Mouse (Mus musculus) heart, embryonic 13.5 days (tissue): ENCODE results near the gene Cacna2d3. TPM values are rescaled to one million over a fixed set of nuclear protein-coding genes. Genes with fewer than 3 reads are reported as not detected.

Experiments used
- ATAC-seq: fragments of 200-750 bp; cut with Nextera tagmentation; 2 replicates; pipeline ENCODE4 v1.8.0; 2017; ENCODE audit warnings: moderate TSS enrichment; ENCODE audit not compliant: insufficient number of reproducible peaks, low FRiP score, low TSS enrichment; ENCODE audit errors: extremely low read depth
- H3K27ac ChIP-seq: fragments of 300-500 bp; sonication (generic); replicated peaks from 2 replicates; pipeline ENCODE4 v1.5.1; 2015; ENCODE audit warnings: moderate library complexity, mild to moderate bottlenecking, inconsistent platforms
- H3K27me3 ChIP-seq: fragments of 300-500 bp; sonication (generic); replicated peaks from 2 replicates; pipeline ENCODE4 v1.6.1; 2015; ENCODE audit warnings: mild to moderate bottlenecking, inconsistent platforms
- H3K36me3 ChIP-seq: fragments of 300-500 bp; sonication (generic); 2 replicates; pipeline ENCODE4 v1.6.1; 2015; ENCODE audit warnings: mild to moderate bottlenecking, inconsistent platforms
- H3K4me1 ChIP-seq: fragments of 300-500 bp; sonication (generic); 2 replicates; pipeline ENCODE4 v1.6.1; 2015; ENCODE audit warnings: inconsistent platforms
- H3K4me2 ChIP-seq: fragments of 300-500 bp; sonication (generic); 2 replicates; pipeline ENCODE4 v1.6.1; 2015; ENCODE audit warnings: inconsistent platforms, mild to moderate bottlenecking, moderate library complexity
- H3K4me3 ChIP-seq: fragments of 300-500 bp; sonication (generic); 2 replicates; pipeline ENCODE4 v1.5.1; 2015; ENCODE audit warnings: moderate library complexity, mild to moderate bottlenecking, inconsistent platforms
- H3K9ac ChIP-seq: fragments of 300-500 bp; sonication (generic); 2 replicates; pipeline ENCODE4 v1.6.1; 2015; ENCODE audit warnings: inconsistent platforms, mild to moderate bottlenecking, moderate library complexity
- H3K9me3 ChIP-seq: fragments of 300-500 bp; sonication (generic); 2 replicates; pipeline ENCODE4 v1.6.1; 2016; ENCODE audit warnings: inconsistent platforms
- WGBS: fragments of 180-500 bp; shearing (Covaris S2); methylation state at CpG from one replicate; pipeline ENCODE4 v1.1.7; 2015; ENCODE audit warnings: mixed read lengths; 5-methylcytosine and 5-hydroxymethylcytosine counted together
- polyA plus RNA-seq: library from polyadenylated mRNA; unstranded; fragments of >200 nt; fragmentation: Nextera tagmentation; extraction: Ambion mirVana; gene quantifications from 2 replicates; pipeline ENCODE4 v1.2.1, GENCODE M21; 2015

Gene Cacna2d3
- polyA plus RNA-seq, 1 experiment from 2014 or later: 0.33 TPM

DNA sequence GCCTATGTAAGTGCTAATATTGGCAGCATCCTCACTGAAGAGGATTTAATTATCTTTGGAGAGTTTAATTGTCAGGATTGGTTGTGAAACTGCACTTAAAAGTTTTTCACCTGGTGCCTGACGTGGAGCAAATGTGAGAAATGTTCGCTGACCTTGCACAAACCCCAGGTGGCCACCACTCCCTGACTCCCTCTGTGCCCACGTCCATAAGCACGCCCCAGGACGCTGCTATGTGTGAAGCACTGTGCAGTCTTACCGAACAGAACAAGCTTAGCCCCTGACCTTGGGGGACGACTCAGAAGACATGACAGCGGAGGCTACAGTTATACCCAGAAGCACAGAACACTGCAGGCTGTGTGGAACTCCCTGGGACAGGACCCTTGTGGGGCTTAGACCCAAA, 93.5 kb downstream of the Cacna2d3 start:
- H3K4me2 ChIP-seq: no peak overlapping the region
- H3K4me3 ChIP-seq: no peak overlapping the region
- no peak overlapping the region for H3K9ac ChIP-seq
- no peaks in the 10 kb centered on the region for H3K4me1 ChIP-seq
- 74% methylated on average over 8 of the region's 8 CpGs for WGBS
- H3K9me3 ChIP-seq: no peaks in the 10 kb centered on the region
- H3K36me3 ChIP-seq: no peaks in the 10 kb centered on the region
- ATAC-seq: no peak
- H3K27me3 ChIP-seq: no peaks in the 10 kb centered on the region
- H3K27ac ChIP-seq: no peak overlapping the region

DNA sequence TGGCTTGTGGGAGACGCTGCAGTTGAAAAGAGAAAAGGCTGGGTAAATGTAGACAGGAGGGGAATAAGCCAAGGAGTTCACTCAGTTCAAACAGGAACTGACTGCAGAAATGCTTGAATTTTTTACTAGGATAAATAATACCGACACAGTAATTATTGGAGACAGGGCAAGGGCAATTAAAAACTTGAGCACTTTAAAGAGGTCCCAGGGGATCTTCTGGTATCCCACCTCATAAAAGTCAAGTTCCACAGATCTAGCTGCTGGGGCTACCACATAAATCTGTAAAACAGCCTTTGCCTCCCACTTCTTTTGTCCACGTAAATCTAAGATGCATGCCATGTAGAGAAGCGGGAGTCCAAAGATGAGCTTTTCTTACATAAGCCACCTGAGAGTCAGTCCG, 109.2 kb downstream of the Cacna2d3 start:
- H3K4me2 ChIP-seq: no peak overlapping the region
- no peaks in the 10 kb centered on the region for H3K27me3 ChIP-seq

DNA sequence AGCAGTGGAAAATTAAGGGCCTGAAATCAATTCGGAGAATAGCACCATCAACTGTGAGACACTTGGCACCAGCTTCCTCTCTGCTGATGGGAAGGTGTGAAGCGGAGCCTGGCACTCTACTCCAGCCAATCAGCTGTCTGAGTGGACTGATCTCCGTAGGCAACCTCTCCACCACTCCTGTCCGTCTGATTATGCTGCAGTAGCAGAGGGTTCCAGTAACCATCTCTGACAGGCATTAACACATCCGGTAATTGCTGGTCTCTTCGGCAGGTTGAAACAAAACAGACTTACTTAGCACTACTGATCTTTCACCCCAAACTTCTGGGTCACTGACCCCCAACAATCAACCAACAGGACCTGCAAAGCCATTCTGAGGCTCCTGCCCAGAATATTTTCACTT, 112.9 kb downstream of the Cacna2d3 start:
- WGBS: 49% methylated on average over 6 of the region's 6 CpGs
- H3K4me1 ChIP-seq: no peaks in the 10 kb centered on the region
- H3K4me2 ChIP-seq: no peak overlapping the region
- ATAC-seq: no peak
- H3K27ac ChIP-seq: no peak overlapping the region
- no peaks in the 10 kb centered on the region for H3K36me3 ChIP-seq
- no peaks in the 10 kb centered on the region for H3K27me3 ChIP-seq
- no peak overlapping the region for H3K9ac ChIP-seq
- no peak overlapping the region for H3K4me3 ChIP-seq
- no peaks in the 10 kb centered on the region for H3K9me3 ChIP-seq

More for the DNA sequence above, 109.2 kb downstream of the Cacna2d3 start:
- no peaks in the 10 kb centered on the region for H3K9me3 ChIP-seq
- no peak overlapping the region for H3K27ac ChIP-seq
- 76% methylated on average over 5 of the region's 5 CpGs for WGBS
- no peak overlapping the region for H3K4me3 ChIP-seq
- H3K4me1 ChIP-seq: no peaks in the 10 kb centered on the region
- no peak for ATAC-seq
- H3K36me3 ChIP-seq: no peaks in the 10 kb centered on the region
- no peak overlapping the region for H3K9ac ChIP-seq

DNA sequence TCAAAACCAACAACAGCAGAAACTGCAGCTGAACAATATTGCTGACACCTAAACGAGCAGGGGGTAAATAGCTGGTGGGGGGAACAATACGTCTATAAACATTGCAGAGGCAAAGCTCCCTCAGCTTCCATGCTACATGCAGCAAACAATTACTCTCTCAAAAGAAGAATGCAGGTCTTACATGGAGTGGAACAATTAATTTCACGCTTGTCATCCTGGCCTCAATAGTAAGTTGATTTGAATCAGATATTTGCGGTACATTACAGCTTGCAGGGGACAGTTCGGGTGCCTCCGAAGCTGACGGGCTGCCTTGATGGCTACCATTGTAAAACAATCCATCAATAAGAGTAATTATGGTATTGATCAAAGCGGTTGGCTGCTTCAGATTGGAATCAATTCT, 122.2 kb downstream of the Cacna2d3 start:
- no peak overlapping the region for H3K4me2 ChIP-seq
- no peaks in the 10 kb centered on the region for H3K4me1 ChIP-seq
- no peaks in the 10 kb centered on the region for H3K36me3 ChIP-seq
- H3K4me3 ChIP-seq: no peak overlapping the region
- no peak overlapping the region for H3K27ac ChIP-seq
- H3K9ac ChIP-seq: no peak overlapping the region
- no peak for ATAC-seq
- no peaks in the 10 kb centered on the region for H3K9me3 ChIP-seq
- 81% methylated on average over 8 of the region's 8 CpGs for WGBS
- no peaks in the 10 kb centered on the region for H3K27me3 ChIP-seq

DNA sequence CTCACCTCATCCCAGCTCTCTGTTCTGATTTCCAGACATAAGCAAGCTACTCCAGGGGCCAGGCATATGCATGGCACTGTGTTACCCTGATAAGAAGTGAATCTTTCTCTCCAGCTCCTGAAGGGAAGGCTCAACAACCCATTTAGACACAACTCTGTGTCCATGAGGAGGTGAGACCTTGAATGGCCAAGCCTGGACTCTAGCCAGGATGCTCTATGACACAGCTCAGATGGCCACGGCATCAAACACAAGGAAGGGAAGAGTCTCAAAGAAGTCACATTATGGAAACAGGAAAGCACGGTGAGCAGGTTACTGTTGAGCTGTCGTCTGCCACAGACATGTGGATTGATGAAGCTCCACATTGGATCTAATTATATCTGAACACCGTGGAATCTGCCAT, 128.8 kb downstream of the Cacna2d3 start:
- H3K9me3 ChIP-seq: no peaks in the 10 kb centered on the region
- H3K4me1 ChIP-seq: no peaks in the 10 kb centered on the region
- no peak overlapping the region for H3K4me3 ChIP-seq
- H3K9ac ChIP-seq: no peak overlapping the region
- no peak for ATAC-seq
- no peaks in the 10 kb centered on the region for H3K27me3 ChIP-seq
- no peak overlapping the region for H3K4me2 ChIP-seq
- H3K27ac ChIP-seq: no peak overlapping the region
- WGBS: 76% methylated on average over 4 of the region's 4 CpGs
- no peaks in the 10 kb centered on the region for H3K36me3 ChIP-seq

DNA sequence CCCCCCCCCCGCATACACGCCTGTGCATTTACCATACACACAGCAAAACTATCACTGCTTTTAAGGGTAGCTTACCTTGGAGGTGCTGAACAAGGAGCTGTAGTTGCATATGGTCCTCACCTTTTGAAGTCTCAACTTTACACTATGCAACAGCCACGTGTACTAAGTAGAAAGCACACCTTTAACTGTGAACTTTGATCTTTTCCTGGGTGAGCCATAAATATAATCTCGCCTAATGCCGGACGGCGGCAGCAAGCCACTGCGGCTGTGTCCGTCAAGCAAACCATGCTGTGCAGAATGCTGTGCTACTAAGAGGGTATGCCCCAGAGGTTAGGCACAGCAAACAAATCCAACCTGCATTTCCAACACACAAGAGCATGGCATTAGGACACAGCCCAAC, 132.0 kb downstream of the Cacna2d3 start:
- no peaks in the 10 kb centered on the region for H3K4me1 ChIP-seq
- H3K9me3 ChIP-seq: no peaks in the 10 kb centered on the region
- no peak overlapping the region for H3K4me3 ChIP-seq
- H3K27ac ChIP-seq: no peak overlapping the region
- no peak overlapping the region for H3K4me2 ChIP-seq
- H3K27me3 ChIP-seq: no peaks in the 10 kb centered on the region
- H3K36me3 ChIP-seq: no peaks in the 10 kb centered on the region
- ATAC-seq: no peak
- H3K9ac ChIP-seq: no peak overlapping the region
- 80% methylated on average over 9 of the region's 9 CpGs for WGBS

DNA sequence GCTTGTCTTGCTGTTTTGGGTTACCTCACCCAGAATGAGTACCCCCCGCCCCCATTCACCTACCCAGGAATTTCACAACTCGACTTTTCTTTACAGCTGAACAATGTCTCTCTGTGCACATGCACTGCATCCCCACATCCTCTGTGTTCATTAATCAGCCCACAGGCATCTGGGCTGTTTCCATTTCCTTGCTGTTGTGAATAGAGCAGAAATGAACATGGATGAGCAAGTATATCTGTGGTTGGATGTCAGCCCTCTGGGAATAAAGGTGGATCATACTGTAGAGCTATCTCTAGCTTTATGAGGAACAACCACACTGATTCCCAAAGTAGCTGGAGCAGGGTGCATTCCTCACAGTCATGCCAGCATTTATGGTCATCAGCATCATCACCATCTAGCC, 139.7 kb downstream of the Cacna2d3 start:
- H3K4me1 ChIP-seq: no peaks in the 10 kb centered on the region
- H3K27me3 ChIP-seq: no peaks in the 10 kb centered on the region
- H3K4me3 ChIP-seq: no peak overlapping the region
- WGBS: 64% methylated on average over 2 of the region's 2 CpGs
- H3K9ac ChIP-seq: no peak overlapping the region
- no peak overlapping the region for H3K27ac ChIP-seq
- no peak overlapping the region for H3K4me2 ChIP-seq
- no peak for ATAC-seq
- no peaks in the 10 kb centered on the region for H3K36me3 ChIP-seq
- H3K9me3 ChIP-seq: no peaks in the 10 kb centered on the region

DNA sequence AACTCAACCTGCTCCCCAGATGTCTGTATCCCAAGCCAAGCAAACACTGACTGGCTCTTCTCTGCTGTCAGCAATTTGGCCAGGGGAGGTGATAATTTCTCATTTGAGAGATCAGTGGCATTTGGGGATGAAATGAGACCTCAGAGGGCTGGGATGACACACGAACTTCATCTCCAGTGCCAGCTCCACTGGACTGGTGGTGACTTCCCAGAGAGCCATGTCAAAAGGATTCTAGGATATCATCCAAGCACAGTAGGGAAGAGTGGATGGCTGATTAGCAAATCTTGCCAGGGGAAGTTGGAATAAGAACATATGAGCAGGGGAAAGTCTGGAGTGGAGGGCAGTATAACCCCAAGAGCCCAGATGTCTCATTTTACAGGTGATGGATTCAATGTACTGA, 143.9 kb downstream of the Cacna2d3 start:
- no peak overlapping the region for H3K27ac ChIP-seq
- H3K27me3 ChIP-seq: no peaks in the 10 kb centered on the region
- no peak overlapping the region for H3K4me3 ChIP-seq
- WGBS: 44% methylated on average over 1 of the region's 1 CpGs
- H3K4me2 ChIP-seq: no peak overlapping the region
- H3K4me1 ChIP-seq: no peaks in the 10 kb centered on the region
- H3K9me3 ChIP-seq: no peaks in the 10 kb centered on the region
- H3K9ac ChIP-seq: no peak overlapping the region
- H3K36me3 ChIP-seq: no peaks in the 10 kb centered on the region
- ATAC-seq: no peak

DNA sequence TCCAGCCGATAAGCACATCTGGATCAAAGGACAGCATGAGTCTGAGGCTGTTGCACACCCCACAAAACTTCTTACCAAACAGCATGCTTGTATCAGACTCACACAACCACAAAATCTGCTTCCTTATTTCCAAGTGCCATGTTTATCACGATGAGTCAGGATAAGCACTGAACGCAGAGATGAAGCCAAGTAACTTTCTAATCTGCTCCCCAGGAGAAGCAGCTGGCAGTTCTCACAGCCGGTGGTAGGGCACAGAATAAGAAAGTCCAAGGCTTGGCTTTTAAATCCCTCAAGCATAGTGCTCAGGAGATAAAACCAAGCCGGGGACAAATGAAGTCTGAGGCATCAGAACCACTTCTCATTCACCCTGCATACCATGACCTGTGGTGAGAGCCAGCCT, 146.1 kb downstream of the Cacna2d3 start:
- ATAC-seq: no peak

DNA sequence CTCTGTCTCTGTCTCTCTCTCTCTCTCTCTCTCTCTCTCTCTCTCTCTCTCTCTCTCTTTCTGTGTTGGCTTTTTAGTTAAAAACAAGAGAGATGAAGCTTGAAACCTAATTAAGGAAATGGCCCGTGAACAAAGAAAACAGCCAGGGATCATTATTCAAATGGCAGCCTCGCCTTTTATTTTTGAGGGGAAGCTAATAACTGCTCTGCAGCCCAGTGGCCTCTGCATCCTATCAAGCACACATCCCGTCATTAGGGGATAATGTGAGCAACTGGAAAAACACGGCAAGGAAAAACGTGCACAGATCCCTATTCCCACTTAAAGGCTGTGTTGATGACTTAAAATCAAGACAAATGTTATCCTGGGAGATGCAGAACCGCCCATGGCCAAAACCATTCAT, 159.0 kb downstream of the Cacna2d3 start:
- 67% methylated on average over 6 of the region's 6 CpGs for WGBS
- no peak overlapping the region for H3K27ac ChIP-seq

More for the DNA sequence above, 146.1 kb downstream of the Cacna2d3 start:
- no peaks in the 10 kb centered on the region for H3K36me3 ChIP-seq
- H3K4me1 ChIP-seq: no peaks in the 10 kb centered on the region
- H3K27ac ChIP-seq: no peak overlapping the region
- no peak overlapping the region for H3K9ac ChIP-seq
- 30% methylated on average over 5 of the region's 5 CpGs for WGBS
- H3K4me3 ChIP-seq: no peak overlapping the region
- H3K4me2 ChIP-seq: no peak overlapping the region
- no peaks in the 10 kb centered on the region for H3K27me3 ChIP-seq
- H3K9me3 ChIP-seq: no peaks in the 10 kb centered on the region

DNA sequence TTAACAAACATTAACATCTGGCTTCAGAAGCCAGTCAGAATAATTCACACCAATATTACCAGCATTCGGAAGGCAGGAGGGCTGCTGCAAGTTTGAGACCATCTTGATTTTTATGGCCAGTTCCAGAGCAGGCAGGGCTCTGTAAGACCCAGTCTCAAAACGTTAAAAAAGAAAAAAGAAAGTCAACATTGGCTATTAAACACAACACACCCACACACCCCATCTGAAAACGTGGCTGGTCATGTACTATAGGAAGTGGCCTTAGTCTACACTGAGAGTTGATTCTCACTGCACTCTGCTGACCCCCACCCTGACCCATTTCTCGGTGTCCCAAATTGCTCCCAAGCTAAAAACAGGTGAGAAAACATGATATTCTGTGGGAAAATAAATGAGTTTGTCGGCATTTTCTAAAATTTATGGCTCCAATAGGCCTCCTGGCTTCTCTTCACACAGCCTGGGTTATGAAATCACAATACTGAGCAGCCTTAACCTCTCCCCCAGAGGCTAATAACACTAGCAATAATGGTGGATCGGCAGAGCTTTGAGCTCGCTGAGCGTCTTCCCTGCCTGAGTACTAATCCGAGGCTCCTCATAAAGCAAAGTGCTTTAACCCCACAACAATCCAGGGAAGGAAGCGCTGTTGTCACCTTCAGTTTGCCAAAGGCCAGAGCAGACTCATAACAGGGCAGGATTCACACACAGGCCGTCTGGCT, 160.4 kb downstream of the Cacna2d3 start:
- H3K9ac ChIP-seq: no peak overlapping the region
- WGBS: 79% methylated on average over 11 of the region's 11 CpGs
- no peaks in the 10 kb centered on the region for H3K9me3 ChIP-seq
- ATAC-seq: no peak
- H3K4me3 ChIP-seq: no peak overlapping the region
- no peaks in the 10 kb centered on the region for H3K36me3 ChIP-seq
- no peak overlapping the region for H3K4me2 ChIP-seq
- no peak overlapping the region for H3K27ac ChIP-seq
- H3K4me1 ChIP-seq: no peaks in the 10 kb centered on the region
- H3K27me3 ChIP-seq: no peaks in the 10 kb centered on the region

More for the DNA sequence above, 159.0 kb downstream of the Cacna2d3 start:
- no peaks in the 10 kb centered on the region for H3K36me3 ChIP-seq
- no peak overlapping the region for H3K9ac ChIP-seq
- no peak overlapping the region for H3K4me2 ChIP-seq
- H3K4me3 ChIP-seq: no peak overlapping the region
- H3K4me1 ChIP-seq: no peaks in the 10 kb centered on the region
- H3K9me3 ChIP-seq: no peaks in the 10 kb centered on the region
- no peak for ATAC-seq
- no peaks in the 10 kb centered on the region for H3K27me3 ChIP-seq

DNA sequence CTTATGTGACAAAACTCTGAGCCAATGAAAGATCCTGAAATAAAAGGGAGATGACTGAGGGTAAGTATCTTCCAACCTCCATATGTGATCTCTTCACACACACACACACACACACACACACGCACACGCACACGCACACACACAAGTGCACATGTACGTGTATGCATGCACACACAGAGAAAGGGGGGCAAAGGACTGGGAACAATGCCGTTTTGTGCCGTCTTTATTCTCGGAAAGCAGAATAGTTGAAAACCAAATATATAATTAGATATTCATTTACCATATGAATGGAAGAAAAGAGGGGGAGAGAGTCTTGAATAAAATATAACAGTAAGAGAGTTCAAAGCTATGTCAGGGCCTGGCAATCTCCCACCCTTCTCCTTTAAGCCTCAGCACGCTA, 163.2 kb downstream of the Cacna2d3 start:
- no peak overlapping the region for H3K4me2 ChIP-seq
- 87% methylated on average over 8 of the region's 8 CpGs for WGBS
- H3K27me3 ChIP-seq: no peaks in the 10 kb centered on the region
- no peaks in the 10 kb centered on the region for H3K36me3 ChIP-seq
- no peak overlapping the region for H3K9ac ChIP-seq
- H3K27ac ChIP-seq: no peak overlapping the region
- no peaks in the 10 kb centered on the region for H3K9me3 ChIP-seq
- H3K4me1 ChIP-seq: no peaks in the 10 kb centered on the region
- no peak overlapping the region for H3K4me3 ChIP-seq
- ATAC-seq: no peak
